Mouse (Mus musculus): Measurements from ENCODE around the gene Enox1.

DNA sequence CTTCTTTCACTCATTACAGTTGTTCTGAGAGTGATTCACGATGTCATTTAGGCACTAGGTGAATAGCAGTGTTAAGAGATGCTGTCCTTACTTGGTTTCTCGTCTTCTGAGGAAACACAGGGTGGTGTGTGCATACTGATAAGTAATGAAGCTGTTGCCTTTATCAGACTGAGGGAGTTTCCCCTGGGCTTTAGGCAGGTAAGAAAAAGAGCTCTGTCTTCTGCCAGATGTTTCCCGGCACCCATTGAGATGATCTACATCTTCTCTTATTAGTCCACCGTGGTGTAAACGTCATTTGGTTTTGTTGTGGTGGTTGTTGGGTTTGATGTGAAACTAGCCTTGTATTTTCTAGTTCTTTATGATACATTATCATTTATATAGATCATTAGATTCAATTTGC is 392.4 kb downstream of the Enox1 start:
- no peak for TF ChIP-seq CTCF (IDR thresholded peaks at IDR 0.05; ENCODE audit: borderline replicate concordance, extremely low read depth, insufficient read depth, insufficient read length)
- TF ChIP-seq POLR2A (IDR thresholded peaks at IDR 0.05; ENCODE audit: borderline replicate concordance, extremely low read depth, insufficient read depth, insufficient read length, poor library complexity, severe bottlenecking) = no peak

Measured in brain, embryonic 14.5 days (tissue).